Mouse (Mus musculus) embryonic facial prominence, embryonic 15.5 days (tissue): Measurements from ENCODE around the gene Dmac1. TPM values are rescaled to one million over a fixed set of nuclear protein-coding genes. Genes with fewer than 3 reads are reported as not detected.

Source experiments
- ATAC-seq: fragments of 200-750 bp; cut with Nextera tagmentation; 2 replicates; pipeline ENCODE4 v1.8.0; 2017; ENCODE audit warnings: low read depth, moderate TSS enrichment; ENCODE audit not compliant: insufficient number of reproducible peaks, low FRiP score, low TSS enrichment
- H3K27ac ChIP-seq: fragments of 300-500 bp; sonication (generic); replicated peaks from 2 replicates; pipeline ENCODE4 v1.5.1; 2015; ENCODE audit warnings: mild to moderate bottlenecking, inconsistent platforms
- H3K27me3 ChIP-seq: fragments of 300-500 bp; sonication (generic); 2 replicates; pipeline ENCODE4 v1.6.1; 2015; ENCODE audit warnings: inconsistent platforms
- H3K36me3 ChIP-seq: fragments of 300-500 bp; sonication (generic); 2 replicates; pipeline ENCODE4 v1.6.1; 2015; ENCODE audit warnings: mild to moderate bottlenecking, inconsistent platforms
- H3K4me1 ChIP-seq: fragments of 300-500 bp; sonication (generic); 2 replicates; pipeline ENCODE4 v1.6.1; 2015; ENCODE audit warnings: inconsistent platforms
- H3K4me2 ChIP-seq: fragments of 300-500 bp; sonication (generic); replicated peaks from 2 replicates; pipeline ENCODE4 v1.6.1; 2015; ENCODE audit warnings: mild to moderate bottlenecking, inconsistent platforms
- H3K4me3 ChIP-seq: fragments of 300-500 bp; sonication (generic); replicated peaks from 2 replicates; pipeline ENCODE4 v1.5.1; 2015; ENCODE audit warnings: mild to moderate bottlenecking, inconsistent platforms
- H3K9ac ChIP-seq: fragments of 300-500 bp; sonication (generic); 2 replicates; pipeline ENCODE4 v1.6.1; 2015; ENCODE audit warnings: inconsistent platforms
- H3K9me3 ChIP-seq: fragments of 300-500 bp; sonication (generic); replicated peaks from 2 replicates; pipeline ENCODE4 v1.6.1; 2016; ENCODE audit warnings: inconsistent platforms
- WGBS: fragments of 180-500 bp; shearing (Covaris S2); methylation state at CpG from one replicate; pipeline ENCODE4 v1.1.7; 2015; 5-methylcytosine and 5-hydroxymethylcytosine counted together
- polyA plus RNA-seq: library from polyadenylated mRNA; unstranded; fragments of >200 nt; fragmentation: Nextera tagmentation; extraction: Ambion mirVana; gene quantifications from 2 replicates; pipeline ENCODE4 v1.2.1, GENCODE M21; 2015

Dmac1 gene
- 118 and 133 TPM in 2 replicates for polyA plus RNA-seq

GRCm38 (mm10) chr4:75278197-75279175 lies at the start of gene Dmac1:
Gene Dmac1, minus strand, starts transcription at chr4:75278305.
- Histone ChIP-seq H3K9me3 (no peaks in the 10 kb centered on the region), H3K4me1 (no peaks in the 10 kb centered on the region), H3K4me3 (peak within 1 kb of the TSS; percentile 79), H3K27ac (peak within 1 kb of the TSS; percentile 65; the same call in 1 of the 2 replicates), H3K36me3 (peaks cover 12% of the 10 kb centered on the region; the same call in 1 of the 2 replicates), H3K27me3 (no peaks in the 10 kb centered on the region), H3K4me2 (peak within 1 kb of the TSS; percentile 49), H3K9ac (peak within 1 kb of the TSS; percentile 79)
- ATAC-seq = peak; percentile 92
- WGBS = 18% methylated on average over 23 of the region's 23 CpGs

- Histone ChIP-seq H3K27me3 (no peaks in the 10 kb centered on the region), H3K36me3 (no peaks in the 10 kb centered on the region), H3K9me3 (0 out of 2 replicates have a peak, but pooled peaks cover under 1% of the 10 kb centered on the region), H3K4me1 (no peaks in the 10 kb centered on the region), H3K9ac (no peak overlapping the region), H3K4me3 (no peak overlapping the region), H3K27ac (no peak overlapping the region), H3K4me2 (no peak overlapping the region)
- WGBS = 67% methylated on average over 1 of the region's 1 CpGs
- ATAC-seq = no peak
These were observed 37.3 kb upstream of the Dmac1 start for GRCm38 (mm10) chr4:75315431-75315830.

- no peak overlapping the region for H3K9ac ChIP-seq
- no peak for ATAC-seq
- H3K4me3 ChIP-seq = no peak overlapping the region
- WGBS = 73% methylated on average over 1 of the region's 1 CpGs
- no peaks in the 10 kb centered on the region for H3K36me3 ChIP-seq
- H3K4me1 ChIP-seq = no peaks in the 10 kb centered on the region
- H3K27me3 ChIP-seq = no peaks in the 10 kb centered on the region
- H3K4me2 ChIP-seq = no peak overlapping the region
- no peak overlapping the region for H3K27ac ChIP-seq
- 0 out of 2 replicates have a peak, but pooled peaks cover 3% of the 10 kb centered on the region for H3K9me3 ChIP-seq
These were observed 36.9 kb upstream of the Dmac1 start for GRCm38 (mm10) chr4:75315007-75315406.

- H3K9ac ChIP-seq = no peak overlapping the region
- ATAC-seq = no peak
These were observed 33.8 kb upstream of the Dmac1 start for GRCm38 (mm10) chr4:75311918-75312317.

GRCm38 (mm10) chr4:75311305-75311704 lies 33.2 kb upstream of the Dmac1 start:
- ATAC-seq = no peak
- no peaks in the 10 kb centered on the region for H3K4me1 ChIP-seq
- WGBS = 83% methylated on average over 2 of the region's 2 CpGs
- H3K4me2 ChIP-seq = no peak overlapping the region
- no peak overlapping the region for H3K4me3 ChIP-seq
- no peaks in the 10 kb centered on the region for H3K36me3 ChIP-seq
- H3K9ac ChIP-seq = no peak overlapping the region
- H3K27ac ChIP-seq = no peak overlapping the region
- no peaks in the 10 kb centered on the region for H3K27me3 ChIP-seq
- H3K9me3 ChIP-seq = 0 out of 2 replicates have a peak, but pooled peaks cover 3% of the 10 kb centered on the region

More at GRCm38 (mm10) chr4:75311918-75312317, 33.8 kb upstream of the Dmac1 start:
- H3K4me2 ChIP-seq = no peak overlapping the region
- no peak overlapping the region for H3K27ac ChIP-seq
- WGBS = 85% methylated on average over 2 of the region's 2 CpGs
- H3K4me1 ChIP-seq = no peaks in the 10 kb centered on the region
- no peaks in the 10 kb centered on the region for H3K27me3 ChIP-seq
- H3K36me3 ChIP-seq = no peaks in the 10 kb centered on the region
- no peak overlapping the region for H3K4me3 ChIP-seq
- H3K9me3 ChIP-seq = 0 out of 2 replicates have a peak, but pooled peaks cover 3% of the 10 kb centered on the region

- no peak for ATAC-seq
- Histone ChIP-seq H3K9ac (no peak overlapping the region), H3K4me1 (no peaks in the 10 kb centered on the region), H3K9me3 (no peaks in the 10 kb centered on the region), H3K27ac (no peak overlapping the region), H3K4me2 (no peak overlapping the region), H3K4me3 (no peak overlapping the region), H3K36me3 (no peaks in the 10 kb centered on the region), H3K27me3 (no peaks in the 10 kb centered on the region)
- 87% methylated on average over 1 of the region's 1 CpGs for WGBS
These were observed 22.3 kb upstream of the Dmac1 start for GRCm38 (mm10) chr4:75300205-75300972.

GRCm38 (mm10) chr4:75292315-75292714 lies 14.2 kb upstream of the Dmac1 start:
- WGBS = 37% methylated on average over 4 of the region's 4 CpGs
- no peaks in the 10 kb centered on the region for H3K9me3 ChIP-seq

GRCm38 (mm10) chr4:75291142-75291541 lies 13.0 kb upstream of the Dmac1 start:
- no peak for ATAC-seq
- no peak overlapping the region for H3K4me2 ChIP-seq
- H3K4me3 ChIP-seq = no peak overlapping the region
- H3K27ac ChIP-seq = no peak overlapping the region
- no peaks in the 10 kb centered on the region for H3K27me3 ChIP-seq
- WGBS = 73% methylated on average over 4 of the region's 4 CpGs
- no peak overlapping the region for H3K9ac ChIP-seq
- no peaks in the 10 kb centered on the region for H3K4me1 ChIP-seq
- H3K9me3 ChIP-seq = no peaks in the 10 kb centered on the region
- no peaks in the 10 kb centered on the region for H3K36me3 ChIP-seq

More at GRCm38 (mm10) chr4:75292315-75292714, 14.2 kb upstream of the Dmac1 start:
- H3K4me2 ChIP-seq = no peak overlapping the region
- no peak overlapping the region for H3K27ac ChIP-seq
- no peak overlapping the region for H3K9ac ChIP-seq
- H3K27me3 ChIP-seq = no peaks in the 10 kb centered on the region
- no peak for ATAC-seq
- H3K36me3 ChIP-seq = no peaks in the 10 kb centered on the region
- H3K4me1 ChIP-seq = no peaks in the 10 kb centered on the region
- no peak overlapping the region for H3K4me3 ChIP-seq

GRCm38 (mm10) chr4:75277467-75278196 lies 473 bp downstream of the Dmac1 start:
- 6% methylated on average over 30 of the region's 30 CpGs for WGBS
- peak overlapping the region; percentile 79 for H3K9ac ChIP-seq
- no peaks in the 10 kb centered on the region for H3K27me3 ChIP-seq
- H3K4me2 ChIP-seq = peak overlapping the region; percentile 49
- H3K4me3 ChIP-seq = peak overlapping the region; percentile 79
- no peaks in the 10 kb centered on the region for H3K4me1 ChIP-seq
- ATAC-seq = peak; percentile 82
- H3K27ac ChIP-seq = peak overlapping the region; percentile 65; the same call in 1 of the 2 replicates
- no peaks in the 10 kb centered on the region for H3K9me3 ChIP-seq
- peaks cover 14% of the 10 kb centered on the region; the same call in 1 of the 2 replicates for H3K36me3 ChIP-seq

- no peak for ATAC-seq
- no peak overlapping the region for H3K27ac ChIP-seq
- H3K9ac ChIP-seq = no peak overlapping the region
- WGBS = 73% methylated on average over 2 of the region's 2 CpGs
- H3K9me3 ChIP-seq = no peaks in the 10 kb centered on the region
- peaks cover 18% of the 10 kb centered on the region for H3K36me3 ChIP-seq
- no peaks in the 10 kb centered on the region for H3K27me3 ChIP-seq
- H3K4me2 ChIP-seq = no peak overlapping the region
- H3K4me3 ChIP-seq = no peak overlapping the region
- no peaks in the 10 kb centered on the region for H3K4me1 ChIP-seq
These were observed 2.4 kb downstream of the Dmac1 start for GRCm38 (mm10) chr4:75275737-75276136.
